Mouse (Mus musculus): Measurements from ENCODE around the gene Cog3. TPM values are rescaled to one million over a fixed set of nuclear protein-coding genes. Genes with fewer than 3 reads are reported as not detected.

Cog3 gene
- polyA plus RNA-seq, 1 experiment from 2014 or later: 24.1 TPM

DNA sequence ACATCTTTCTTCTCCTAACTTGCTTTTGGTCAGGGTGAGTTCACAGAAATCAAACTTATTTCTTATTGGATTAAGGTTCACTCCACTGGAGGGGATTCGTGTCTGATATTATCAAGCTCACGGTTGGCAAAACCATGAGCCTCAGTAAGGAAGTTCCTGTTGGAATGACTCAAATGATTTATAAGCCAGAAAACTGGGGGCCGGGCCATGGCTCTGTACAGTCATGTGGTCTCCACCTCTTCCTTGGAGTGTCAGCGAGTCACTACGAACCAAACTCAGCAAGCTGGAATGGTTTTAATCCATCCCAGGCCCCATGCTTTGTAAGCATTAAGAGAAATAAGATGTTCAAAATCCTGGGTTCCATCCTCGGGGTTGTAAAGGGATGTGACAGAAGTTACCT, 2.7 kb upstream of the Cog3 start:
- no peak overlapping the region for H3K4me3 ChIP-seq
- 92% methylated on average over 6 of the region's 6 CpGs for WGBS
- no peak overlapping the region for H3K27ac ChIP-seq (replicated peaks)
- no peak overlapping the region for H3K9ac ChIP-seq (replicated peaks)
- peaks cover 19% of the 10 kb centered on the region for H3K4me1 ChIP-seq
- peaks cover under 1% of the 10 kb centered on the region; the same call in 1 of the 2 replicates for H3K36me3 ChIP-seq
- no peaks in the 10 kb centered on the region for H3K9me3 ChIP-seq
- no peaks in the 10 kb centered on the region for H3K27me3 ChIP-seq
- ATAC-seq (replicated peaks): no peak
- no peak overlapping the region for H3K4me2 ChIP-seq (replicated peaks)

- H3K4me2 ChIP-seq (replicated peaks): peak overlapping the region; percentile 91
- no peaks in the 10 kb centered on the region for H3K36me3 ChIP-seq
- H3K9me3 ChIP-seq: no peaks in the 10 kb centered on the region
- H3K4me3 ChIP-seq: peak overlapping the region; percentile 61
- H3K27me3 ChIP-seq: no peaks in the 10 kb centered on the region
- 74% methylated on average over 8 of the region's 8 CpGs for WGBS
- ATAC-seq (replicated peaks): no peak
- H3K9ac ChIP-seq (replicated peaks): peak overlapping the region; percentile 77
- peaks cover 30% of the 10 kb centered on the region for H3K4me1 ChIP-seq
- H3K27ac ChIP-seq (replicated peaks): no peak overlapping the region
These were observed 1.1 kb downstream of the Cog3 start for GRCm38 (mm10) chr14:75753206-75753605.

GRCm38 (mm10) chr14:75751040-75751439, 3.3 kb downstream of the Cog3 start:
- Histone ChIP-seq H3K4me3 (no peak overlapping the region), H3K27ac (replicated peaks) (no peak overlapping the region; the same call in 1 of the 2 replicates), H3K4me1 (peaks cover 30% of the 10 kb centered on the region), H3K27me3 (no peaks in the 10 kb centered on the region), H3K36me3 (peaks cover 10% of the 10 kb centered on the region; the same call in 1 of the 2 replicates), H3K9me3 (no peaks in the 10 kb centered on the region), H3K9ac (replicated peaks) (no peak overlapping the region; the same call in 1 of the 2 replicates), H3K4me2 (replicated peaks) (no peak overlapping the region)
- ATAC-seq (replicated peaks): no peak
- 74% methylated on average over 4 of the region's 4 CpGs for WGBS

DNA sequence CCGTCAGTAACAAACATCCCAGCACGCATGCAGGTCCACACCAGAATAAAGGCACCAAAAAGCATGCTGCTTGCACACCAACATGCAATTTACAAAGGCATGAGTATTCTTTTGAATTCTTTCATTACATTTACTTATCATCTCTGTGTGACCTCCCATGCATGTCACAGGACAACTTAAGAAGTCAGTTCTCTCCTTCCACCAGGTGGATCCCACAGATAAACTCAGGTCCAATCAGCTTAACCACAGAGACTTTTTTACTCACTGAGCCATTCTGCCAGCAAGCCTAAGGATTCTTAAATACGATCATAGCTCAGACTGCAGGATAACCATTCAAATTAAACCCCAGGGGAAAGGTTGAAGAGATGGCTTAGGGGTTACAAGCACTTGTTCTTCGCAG, 5.2 kb downstream of the Cog3 start:
- no peak overlapping the region for H3K27ac ChIP-seq (replicated peaks)
- H3K9ac ChIP-seq (replicated peaks): no peak overlapping the region
- H3K36me3 ChIP-seq: peaks cover 20% of the 10 kb centered on the region
- no peak overlapping the region for H3K4me2 ChIP-seq (replicated peaks)
- H3K4me1 ChIP-seq: peaks cover 30% of the 10 kb centered on the region
- no peak overlapping the region for H3K4me3 ChIP-seq
- ATAC-seq (replicated peaks): no peak
- no peaks in the 10 kb centered on the region for H3K9me3 ChIP-seq
- WGBS: 92% methylated on average over 4 of the region's 4 CpGs
- H3K27me3 ChIP-seq: no peaks in the 10 kb centered on the region

GRCm38 (mm10) chr14:75747960-75748359, 6.4 kb downstream of the Cog3 start:
- no peak overlapping the region for H3K9ac ChIP-seq (replicated peaks)
- peaks cover 21% of the 10 kb centered on the region for H3K4me1 ChIP-seq
- H3K9me3 ChIP-seq: no peaks in the 10 kb centered on the region
- H3K36me3 ChIP-seq: peaks cover 23% of the 10 kb centered on the region
- ATAC-seq (replicated peaks): no peak
- H3K4me2 ChIP-seq (replicated peaks): no peak overlapping the region
- H3K4me3 ChIP-seq: no peak overlapping the region
- H3K27ac ChIP-seq (replicated peaks): no peak overlapping the region
- H3K27me3 ChIP-seq: no peaks in the 10 kb centered on the region
- WGBS: 97% methylated on average over 2 of the region's 2 CpGs

- Histone ChIP-seq H3K4me3 (no peak overlapping the region), H3K27ac (replicated peaks) (no peak overlapping the region), H3K9me3 (no peaks in the 10 kb centered on the region), H3K27me3 (no peaks in the 10 kb centered on the region), H3K4me2 (replicated peaks) (no peak overlapping the region), H3K4me1 (no peaks in the 10 kb centered on the region), H3K36me3 (peaks cover 54% of the 10 kb centered on the region), H3K9ac (replicated peaks) (no peak overlapping the region)
- WGBS: 90% methylated on average over 3 of the region's 3 CpGs
- ATAC-seq (replicated peaks): no peak
These were observed 12.4 kb downstream of the Cog3 start for GRCm38 (mm10) chr14:75741904-75742303.

DNA sequence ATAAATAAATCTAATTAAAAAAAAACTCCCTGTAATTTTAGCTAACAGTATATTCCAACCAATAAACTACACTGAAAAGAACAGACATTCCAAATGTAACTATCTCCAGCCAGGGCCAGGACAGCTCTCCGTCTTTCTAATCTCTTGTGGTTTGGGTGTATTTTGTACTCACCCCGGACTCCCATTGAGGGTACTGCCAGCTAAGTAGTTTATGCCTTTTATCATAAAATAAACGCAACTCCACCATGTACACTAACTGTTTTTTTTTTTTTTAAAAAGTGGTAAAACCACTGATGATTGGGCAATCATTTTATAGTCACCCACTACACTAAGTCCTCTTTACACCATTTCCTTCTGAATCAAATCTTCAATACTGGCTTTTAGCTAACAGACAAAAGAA, 18.7 kb downstream of the Cog3 start:
- ATAC-seq (replicated peaks): no peak
- H3K4me1 ChIP-seq: no peaks in the 10 kb centered on the region
- H3K9me3 ChIP-seq: no peaks in the 10 kb centered on the region
- no peak overlapping the region for H3K4me3 ChIP-seq
- peaks cover 73% of the 10 kb centered on the region for H3K36me3 ChIP-seq
- H3K27me3 ChIP-seq: no peaks in the 10 kb centered on the region
- no peak overlapping the region for H3K4me2 ChIP-seq (replicated peaks)
- whole genome bisulfite sequencing: 93% methylated on average over 3 of the region's 3 CpGs
- no peak overlapping the region for H3K27ac ChIP-seq (replicated peaks)
- no peak overlapping the region for H3K9ac ChIP-seq (replicated peaks)

DNA sequence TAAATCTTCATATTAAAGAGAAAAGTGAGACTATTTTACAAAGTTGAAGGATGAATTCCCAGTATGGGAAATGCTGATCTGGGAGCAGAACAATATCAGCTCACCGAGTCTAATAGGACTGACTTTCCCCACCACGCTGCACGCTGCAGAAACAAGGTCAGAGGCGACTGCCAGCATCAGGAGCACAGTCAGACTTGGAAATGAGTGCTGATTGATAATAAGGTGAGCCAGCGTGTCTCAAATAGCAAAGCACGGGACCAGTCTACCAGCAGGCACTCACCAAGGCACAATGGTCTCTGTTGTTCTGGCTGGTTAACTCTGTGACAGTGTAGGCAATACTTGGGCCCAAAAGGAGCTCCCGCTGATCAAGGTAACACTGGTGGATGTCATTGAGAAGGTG, 21.7 kb downstream of the Cog3 start:
- Histone ChIP-seq H3K36me3 (peaks cover 80% of the 10 kb centered on the region), H3K9me3 (no peaks in the 10 kb centered on the region), H3K27ac (replicated peaks) (no peak overlapping the region), H3K4me2 (replicated peaks) (no peak overlapping the region), H3K4me3 (no peak overlapping the region), H3K9ac (replicated peaks) (no peak overlapping the region), H3K27me3 (no peaks in the 10 kb centered on the region), H3K4me1 (no peaks in the 10 kb centered on the region)
- 88% methylated on average over 7 of the region's 7 CpGs for WGBS
- no peak for ATAC-seq (replicated peaks)

DNA sequence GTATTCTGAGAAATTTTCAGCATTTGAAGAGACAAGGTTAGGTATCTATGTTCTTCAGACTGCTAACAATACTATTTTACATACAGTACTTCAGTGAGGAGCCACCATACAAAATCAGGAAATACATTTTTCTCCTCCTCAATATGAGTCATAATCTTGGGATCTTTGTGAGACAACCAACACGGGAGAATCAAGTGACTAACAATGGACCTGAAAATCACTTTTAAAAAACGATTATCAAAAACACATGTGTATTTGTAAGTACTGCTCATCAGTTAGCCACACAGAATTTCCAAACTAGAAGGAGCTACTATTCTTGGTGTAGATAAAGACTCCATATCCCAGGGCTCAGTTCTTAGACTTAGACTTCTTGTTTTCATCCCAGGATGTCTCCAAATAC, 23.0 kb downstream of the Cog3 start:
- Histone ChIP-seq H3K4me3 (no peak overlapping the region), H3K36me3 (peaks cover 78% of the 10 kb centered on the region), H3K4me1 (no peaks in the 10 kb centered on the region), H3K9ac (replicated peaks) (no peak overlapping the region), H3K27ac (replicated peaks) (no peak overlapping the region), H3K9me3 (no peaks in the 10 kb centered on the region), H3K4me2 (replicated peaks) (no peak overlapping the region), H3K27me3 (no peaks in the 10 kb centered on the region)
- no peak for ATAC-seq (replicated peaks)
- 81% methylated on average over 2 of the region's 2 CpGs for WGBS

GRCm38 (mm10) chr14:75728111-75728510, 26.2 kb downstream of the Cog3 start:
- H3K27me3 ChIP-seq: no peaks in the 10 kb centered on the region
- no peak overlapping the region for H3K4me3 ChIP-seq
- H3K9ac ChIP-seq (replicated peaks): no peak overlapping the region
- H3K4me2 ChIP-seq (replicated peaks): no peak overlapping the region
- no peaks in the 10 kb centered on the region for H3K4me1 ChIP-seq
- H3K36me3 ChIP-seq: peaks cover 68% of the 10 kb centered on the region
- 91% methylated on average over 5 of the region's 5 CpGs for WGBS
- ATAC-seq (replicated peaks): no peak
- H3K27ac ChIP-seq (replicated peaks): no peak overlapping the region
- H3K9me3 ChIP-seq: no peaks in the 10 kb centered on the region

- 81% methylated on average over 4 of the region's 4 CpGs for WGBS
- Histone ChIP-seq H3K27ac (replicated peaks) (no peak overlapping the region), H3K4me2 (replicated peaks) (no peak overlapping the region), H3K27me3 (no peaks in the 10 kb centered on the region), H3K4me3 (no peak overlapping the region), H3K9ac (replicated peaks) (no peak overlapping the region), H3K4me1 (no peaks in the 10 kb centered on the region), H3K36me3 (peaks cover 64% of the 10 kb centered on the region), H3K9me3 (no peaks in the 10 kb centered on the region)
- ATAC-seq (replicated peaks): no peak
These were observed 27.3 kb downstream of the Cog3 start for GRCm38 (mm10) chr14:75727046-75727445.

DNA sequence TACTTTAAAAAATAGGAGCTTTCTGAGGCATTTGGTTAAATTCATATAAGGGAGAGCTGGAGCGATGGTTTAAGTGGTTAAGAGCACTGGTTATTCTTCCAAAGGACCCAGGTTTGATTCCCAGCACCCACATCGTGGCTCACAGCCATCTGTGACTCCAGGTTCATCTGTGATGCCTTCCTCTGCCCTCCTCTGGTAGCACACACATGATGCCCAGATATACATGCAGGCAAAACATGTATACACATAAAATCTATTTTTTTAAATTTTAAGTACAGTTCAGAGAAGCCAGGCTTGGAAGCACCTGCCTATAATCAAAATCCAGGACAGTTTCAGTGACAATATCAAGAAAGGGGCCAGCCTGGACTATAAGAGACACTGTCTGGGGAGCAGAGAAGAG, 31.5 kb downstream of the Cog3 start:
- Histone ChIP-seq H3K27ac (replicated peaks) (no peak overlapping the region), H3K9me3 (no peaks in the 10 kb centered on the region), H3K4me3 (no peak overlapping the region), H3K4me2 (replicated peaks) (no peak overlapping the region), H3K27me3 (no peaks in the 10 kb centered on the region), H3K9ac (replicated peaks) (no peak overlapping the region), H3K36me3 (peaks cover 64% of the 10 kb centered on the region), H3K4me1 (no peaks in the 10 kb centered on the region)
- ATAC-seq (replicated peaks): no peak
- WGBS: 96% methylated on average over 2 of the region's 2 CpGs

GRCm38 (mm10) chr14:75721977-75722563, 32.2 kb downstream of the Cog3 start:
- H3K4me1 ChIP-seq: no peaks in the 10 kb centered on the region
- peak; percentile 83 for ATAC-seq (replicated peaks)
- H3K27me3 ChIP-seq: no peaks in the 10 kb centered on the region
- no peak overlapping the region for H3K27ac ChIP-seq (replicated peaks)
- no peaks in the 10 kb centered on the region for H3K9me3 ChIP-seq
- no peak overlapping the region for H3K4me3 ChIP-seq
- WGBS: 56% methylated on average over 12 of the region's 12 CpGs
- no peak overlapping the region for H3K4me2 ChIP-seq (replicated peaks)
- H3K36me3 ChIP-seq: peaks cover 62% of the 10 kb centered on the region
- no peak overlapping the region for H3K9ac ChIP-seq (replicated peaks)
